Mouse (Mus musculus) limb, embryonic 15.5 days (tissue): ENCODE results near the gene Irak2. TPM values are rescaled to one million over a fixed set of nuclear protein-coding genes. Genes with fewer than 3 reads are reported as not detected.
A peak's percentile ranks its signal among the peaks of the same experiment; 100 is the strongest.
"Not testable (repeated sequence)": the region's sequence is repeated elsewhere in the genome, so short reads cannot be mapped to it uniquely, and the experiment has no call there.

ENCODE experiments used
- ATAC-seq: fragments of 200-750 bp; cut with Nextera tagmentation; 2 replicates; pipeline ENCODE4 v1.8.0; 2017; ENCODE audit warnings: low read depth, moderate TSS enrichment; ENCODE audit not compliant: insufficient number of reproducible peaks, low FRiP score, low TSS enrichment
- H3K27ac ChIP-seq: fragments of 300-500 bp; sonication (generic); 2 replicates; pipeline ENCODE4 v1.5.1; 2015; ENCODE audit warnings: moderate library complexity, mild to moderate bottlenecking, inconsistent platforms
- H3K27me3 ChIP-seq: fragments of 300-500 bp; sonication (generic); 2 replicates; pipeline ENCODE4 v1.6.1; 2015; ENCODE audit warnings: inconsistent platforms
- H3K36me3 ChIP-seq: fragments of 300-500 bp; sonication (generic); 2 replicates; pipeline ENCODE4 v1.6.1; 2015; ENCODE audit warnings: inconsistent platforms
- H3K4me1 ChIP-seq: fragments of 300-500 bp; sonication (generic); 2 replicates; pipeline ENCODE4 v1.6.1; 2015; ENCODE audit warnings: inconsistent platforms
- H3K4me2 ChIP-seq: fragments of 300-500 bp; sonication (generic); 2 replicates; pipeline ENCODE4 v1.6.1; 2015; ENCODE audit warnings: mild to moderate bottlenecking, inconsistent platforms
- H3K4me3 ChIP-seq: fragments of 300-500 bp; sonication (generic); 2 replicates; pipeline ENCODE4 v1.5.1; 2015; ENCODE audit warnings: mild to moderate bottlenecking, inconsistent platforms
- H3K9ac ChIP-seq: fragments of 300-500 bp; sonication (generic); 2 replicates; pipeline ENCODE4 v1.6.1; 2015; ENCODE audit warnings: inconsistent platforms
- H3K9me3 ChIP-seq: fragments of 300-500 bp; sonication (generic); 2 replicates; pipeline ENCODE4 v1.6.1; 2016; ENCODE audit warnings: inconsistent platforms
- WGBS: fragments of 180-500 bp; shearing (Covaris S2); methylation state at CpG from one replicate; pipeline ENCODE4 v1.1.7; 2015; 5-methylcytosine and 5-hydroxymethylcytosine counted together
- polyA plus RNA-seq: library from polyadenylated mRNA; unstranded; fragments of >200 nt; fragmentation: Nextera tagmentation; extraction: Ambion mirVana; gene quantifications from 2 replicates; pipeline ENCODE4 v1.2.1, GENCODE M21; 2015

Irak2 gene
- polyA plus RNA-seq, 1 experiment from 2014 or later, result 4.6 TPM

GRCm38 (mm10) chr6:113692661-113693133, 54.4 kb downstream of the Irak2 start:
- WGBS, result 70% methylated on average over 5 of the region's 5 CpGs
- Histone ChIP-seq H3K4me3 (no peak overlapping the region), H3K27me3 (no peaks in the 10 kb centered on the region), H3K27ac (no peak overlapping the region), H3K9ac (no peak overlapping the region), H3K4me2 (no peak overlapping the region), H3K4me1 (peaks cover 21% of the 10 kb centered on the region), H3K36me3 (no peaks in the 10 kb centered on the region), H3K9me3 (no peaks in the 10 kb centered on the region)
- no peak for ATAC-seq

- Histone ChIP-seq H3K4me3 (no peak overlapping the region), H3K9me3 (no peaks in the 10 kb centered on the region), H3K27me3 (no peaks in the 10 kb centered on the region), H3K9ac (no peak overlapping the region), H3K27ac (no peak overlapping the region), H3K4me2 (no peak overlapping the region), H3K36me3 (no peaks in the 10 kb centered on the region), H3K4me1 (peaks cover 27% of the 10 kb centered on the region)
- no peak for ATAC-seq
- 91% methylated on average over 5 of the region's 5 CpGs for WGBS
Measured at GRCm38 (mm10) chr6:113693377-113693776, 55.1 kb downstream of the Irak2 start.

- Histone ChIP-seq H3K36me3 (peaks cover 7% of the 10 kb centered on the region), H3K9me3 (no peaks in the 10 kb centered on the region), H3K27me3 (no peaks in the 10 kb centered on the region), H3K27ac (no peak overlapping the region), H3K4me2 (no peak overlapping the region), H3K4me1 (peaks cover 33% of the 10 kb centered on the region), H3K9ac (no peak overlapping the region), H3K4me3 (no peak overlapping the region)
- no peak for ATAC-seq
- WGBS, result 27% methylated on average over 1 of the region's 1 CpGs
Measured at GRCm38 (mm10) chr6:113695203-113695602, 56.9 kb downstream of the Irak2 start.

GRCm38 (mm10) chr6:113695766-113696355, 57.6 kb downstream of the Irak2 start:
- H3K9me3 ChIP-seq, result no peaks in the 10 kb centered on the region
- peak overlapping the region; percentile 90 for H3K4me3 ChIP-seq
- peak overlapping the region; percentile 92 for H3K27ac ChIP-seq
- peak overlapping the region; percentile 10; the same call in 1 of the 2 replicates for H3K9ac ChIP-seq
- no peak for ATAC-seq
- WGBS, result 29% methylated on average over 4 of the region's 4 CpGs
- H3K36me3 ChIP-seq, result peaks cover 11% of the 10 kb centered on the region
- H3K4me2 ChIP-seq, result peak overlapping the region; percentile 85
- H3K27me3 ChIP-seq, result no peaks in the 10 kb centered on the region
- H3K4me1 ChIP-seq, result peaks cover 29% of the 10 kb centered on the region

- peaks cover 28% of the 10 kb centered on the region for H3K4me1 ChIP-seq
- peak within 1 kb of the TSS; percentile 92 for H3K27ac ChIP-seq
- peak within 1 kb of the TSS; percentile 75 for H3K9ac ChIP-seq
- peaks cover 18% of the 10 kb centered on the region for H3K36me3 ChIP-seq
- peak within 1 kb of the TSS; percentile 90 for H3K4me3 ChIP-seq
- H3K9me3 ChIP-seq, result no peaks in the 10 kb centered on the region
- H3K27me3 ChIP-seq, result no peaks in the 10 kb centered on the region
- WGBS, result under 1% methylated on average over 58 of the region's 58 CpGs
- peak within 1 kb of the TSS; percentile 85 for H3K4me2 ChIP-seq
- ATAC-seq, result peak; percentile 99
Measured at GRCm38 (mm10) chr6:113696582-113697221, 58.4 kb downstream of the Irak2 start, which contains the start of gene Tatdn2. Tatdn2 (plus strand) TSS chr6:113697050.

GRCm38 (mm10) chr6:113697222-113698205, 59.2 kb downstream of the Irak2 start:
- Histone ChIP-seq H3K36me3 (peaks cover 26% of the 10 kb centered on the region), H3K4me3 (peak overlapping the region; percentile 90), H3K9me3 (no peaks in the 10 kb centered on the region), H3K27ac (peak overlapping the region; percentile 92), H3K27me3 (no peaks in the 10 kb centered on the region), H3K4me2 (peak overlapping the region; percentile 85), H3K4me1 (peaks cover 28% of the 10 kb centered on the region), H3K9ac (peak overlapping the region; percentile 75)
- ATAC-seq, result no peak; the same call in 1 of the 2 replicates
- WGBS, result under 1% methylated on average over 106 of the region's 113 CpGs

- Histone ChIP-seq H3K9me3 (no peaks in the 10 kb centered on the region), H3K27me3 (no peaks in the 10 kb centered on the region), H3K4me1 (no peaks in the 10 kb centered on the region), H3K27ac (no peak overlapping the region), H3K9ac (no peak overlapping the region), H3K4me2 (no peak overlapping the region), H3K4me3 (no peak overlapping the region), H3K36me3 (peaks cover 95% of the 10 kb centered on the region)
- ATAC-seq, result no peak
- 92% methylated on average over 3 of the region's 3 CpGs for WGBS
Measured at GRCm38 (mm10) chr6:113712718-113713117, 74.5 kb downstream of the Irak2 start.

GRCm38 (mm10) chr6:113713389-113713788, 75.1 kb downstream of the Irak2 start:
- not testable (repeated sequence) for H3K9me3 ChIP-seq, ATAC-seq, H3K4me3 ChIP-seq, H3K9ac ChIP-seq, H3K27me3 ChIP-seq, H3K27ac ChIP-seq, H3K4me2 ChIP-seq, H3K4me1 ChIP-seq
- peaks cover 92% of the 10 kb centered on the region for H3K36me3 ChIP-seq
- WGBS, result 89% methylated on average over 5 of the region's 5 CpGs

- Histone ChIP-seq H3K27ac (no peak overlapping the region), H3K4me1 (no peaks in the 10 kb centered on the region), H3K4me3 (no peak overlapping the region), H3K9me3 (no peaks in the 10 kb centered on the region), H3K36me3 (peaks cover 92% of the 10 kb centered on the region), H3K27me3 (no peaks in the 10 kb centered on the region), H3K4me2 (no peak overlapping the region), H3K9ac (no peak overlapping the region)
- 91% methylated on average over 2 of the region's 2 CpGs for WGBS
- ATAC-seq, result no peak
Measured at GRCm38 (mm10) chr6:113714276-113714675, 76.0 kb downstream of the Irak2 start.

GRCm38 (mm10) chr6:113714797-113715196, 76.5 kb downstream of the Irak2 start:
- no peak for ATAC-seq
- Histone ChIP-seq H3K27me3 (no peaks in the 10 kb centered on the region), H3K9ac (no peak overlapping the region), H3K27ac (no peak overlapping the region), H3K4me3 (no peak overlapping the region), H3K4me2 (no peak overlapping the region), H3K4me1 (no peaks in the 10 kb centered on the region), H3K36me3 (peaks cover 92% of the 10 kb centered on the region), H3K9me3 (no peaks in the 10 kb centered on the region)
- WGBS, result 66% methylated on average over 1 of the region's 1 CpGs

GRCm38 (mm10) chr6:113717541-113717940, 79.3 kb downstream of the Irak2 start:
- WGBS, result 88% methylated on average over 3 of the region's 3 CpGs
- Histone ChIP-seq H3K4me1 (no peaks in the 10 kb centered on the region), H3K27ac (no peak overlapping the region), H3K9me3 (no peaks in the 10 kb centered on the region), H3K27me3 (no peaks in the 10 kb centered on the region), H3K4me2 (no peak overlapping the region), H3K36me3 (peaks cover 78% of the 10 kb centered on the region), H3K4me3 (no peak overlapping the region), H3K9ac (no peak overlapping the region)
- no peak for ATAC-seq
